Mouse (Mus musculus) v-Abl transformed pro-B cells (cell line): Measurements from ENCODE around the gene Fbf1.

Experiments used
- in situ Hi-C, 2 experiments: fragments of 400-800 bp; cut with MboI; formaldehyde crosslinking; loops; one replicate each; pipeline ENCODE4 v1.15.1; 2025; ENCODE audit not compliant: unreplicated experiment in 2 of 2

Gene Fbf1

GRCm38 (mm10) chr11:116167884-116168439 is at the start of gene Fbf1:
Gene Fbf1 (minus strand): TSS chr11:116168166.
- in situ Hi-C loops, result no loop called here

- in situ Hi-C loops, result no loop called here
Observed at GRCm38 (mm10) chr11:116216549-116216948, 48.6 kb upstream of the Fbf1 start.

- in situ Hi-C loops, result no loop called here
Observed at GRCm38 (mm10) chr11:116215991-116216390, 48.0 kb upstream of the Fbf1 start.

GRCm38 (mm10) chr11:116215181-116215580 is 47.2 kb upstream of the Fbf1 start:
- in situ Hi-C loops, result no loop called here

DNA sequence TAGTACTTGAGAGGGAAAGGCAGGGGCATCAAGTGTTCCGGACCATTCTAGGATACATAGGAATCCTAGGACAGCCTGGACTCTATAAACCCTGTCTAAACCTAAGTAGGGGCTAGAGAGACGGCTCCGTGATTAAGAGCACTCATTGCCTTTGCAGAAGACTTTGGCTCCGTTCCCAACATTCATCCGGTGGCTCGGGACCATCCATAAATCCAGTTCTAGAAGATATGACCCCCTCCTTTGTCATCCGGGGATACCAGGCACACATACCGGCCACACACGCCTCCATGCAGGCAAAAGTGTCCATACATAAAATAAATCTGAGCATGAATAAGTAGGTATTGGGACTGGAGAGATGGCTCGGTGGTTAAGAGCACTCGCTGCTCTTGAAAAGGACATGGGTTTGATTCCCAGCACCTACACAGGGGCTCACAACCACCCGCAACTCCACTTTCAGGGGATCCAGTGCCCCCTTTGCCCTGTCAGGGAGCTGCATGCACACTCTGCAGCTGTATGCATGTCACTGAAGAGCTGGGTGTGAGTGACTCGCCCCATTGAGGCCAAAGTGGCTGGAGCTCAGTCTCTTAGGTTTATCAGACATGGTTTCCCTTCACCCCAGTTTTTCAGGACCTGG is 46.0 kb upstream of the Fbf1 start:
- in situ Hi-C loops, result no loop called here

GRCm38 (mm10) chr11:116212847-116213246 is 44.9 kb upstream of the Fbf1 start:
- in situ Hi-C loops, result no loop called here

DNA sequence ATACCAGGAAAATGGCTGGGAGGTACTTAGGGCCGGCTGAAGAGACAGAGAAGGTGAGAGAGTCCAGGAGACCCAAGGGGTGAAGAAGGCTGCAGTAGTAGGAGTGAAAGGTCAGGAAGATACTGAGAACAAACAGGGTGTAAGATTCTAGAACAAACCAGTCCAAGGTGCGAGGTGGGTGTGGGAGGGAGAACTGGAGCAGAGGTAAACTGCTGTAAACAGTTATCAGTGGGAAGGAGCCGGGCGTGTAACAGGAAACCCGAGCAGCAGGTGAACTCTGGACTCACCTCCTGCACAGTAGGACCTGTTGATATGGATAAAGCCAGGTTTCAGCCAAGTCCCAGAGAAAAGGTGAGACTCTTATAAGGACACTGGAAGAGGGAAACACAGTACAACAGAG is 42.7 kb upstream of the Fbf1 start:
- in situ Hi-C loops, result no loop called here

DNA sequence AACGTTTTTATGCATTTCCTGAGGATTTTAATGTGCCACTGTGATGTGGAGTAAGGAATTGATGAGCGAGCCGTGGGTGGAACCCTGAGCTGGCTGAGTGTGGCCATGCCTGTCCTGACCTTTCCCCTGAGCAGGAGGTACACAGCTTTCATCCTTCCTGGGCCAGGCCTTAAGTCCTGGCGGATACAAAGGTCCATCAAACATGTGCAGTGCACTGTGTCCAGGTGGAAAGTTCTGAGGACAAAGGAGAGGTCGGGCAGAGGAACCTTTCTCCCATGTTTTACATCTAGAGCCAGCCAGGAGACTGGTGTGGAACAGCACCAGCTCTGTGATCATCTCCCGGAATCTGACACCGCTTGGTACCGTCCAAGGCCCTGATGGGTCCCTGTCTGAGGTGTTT is 41.3 kb upstream of the Fbf1 start:
- in situ Hi-C loops, result loop anchor here in 1 of 2 experiments (10.0 kb wide), 1 partner anchor 64 kb away; no protein-coding TSS in a partner anchor

- in situ Hi-C loops, result loop anchor here in 1 of 2 experiments (10.0 kb wide), 1 partner anchor 64 kb away; no protein-coding TSS in a partner anchor
Observed at GRCm38 (mm10) chr11:116208660-116209059, 40.7 kb upstream of the Fbf1 start.

DNA sequence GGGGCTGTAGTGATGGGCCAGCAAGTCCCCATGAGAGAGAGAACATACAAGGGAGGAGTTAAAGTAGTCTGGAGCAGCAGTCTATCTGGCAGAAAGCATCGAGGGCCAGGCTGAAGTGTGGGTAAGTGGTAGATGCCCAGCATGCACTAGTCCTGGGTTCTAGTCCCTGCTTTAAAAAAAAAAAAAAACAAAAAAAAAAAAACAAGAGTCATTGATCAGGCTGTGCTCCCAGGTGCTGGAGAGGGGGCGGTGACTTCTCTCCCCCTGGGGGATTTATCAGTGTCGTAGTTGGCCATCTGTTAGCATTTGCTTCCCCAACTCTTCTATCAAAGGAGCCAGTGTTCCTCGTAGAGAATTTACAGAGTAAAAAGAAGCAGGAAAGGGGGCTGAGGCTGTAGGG is 38.7 kb upstream of the Fbf1 start:
- in situ Hi-C loops, result loop anchor here in 1 of 2 experiments (10.0 kb wide), 1 partner anchor 62 kb away; no protein-coding TSS in a partner anchor

DNA sequence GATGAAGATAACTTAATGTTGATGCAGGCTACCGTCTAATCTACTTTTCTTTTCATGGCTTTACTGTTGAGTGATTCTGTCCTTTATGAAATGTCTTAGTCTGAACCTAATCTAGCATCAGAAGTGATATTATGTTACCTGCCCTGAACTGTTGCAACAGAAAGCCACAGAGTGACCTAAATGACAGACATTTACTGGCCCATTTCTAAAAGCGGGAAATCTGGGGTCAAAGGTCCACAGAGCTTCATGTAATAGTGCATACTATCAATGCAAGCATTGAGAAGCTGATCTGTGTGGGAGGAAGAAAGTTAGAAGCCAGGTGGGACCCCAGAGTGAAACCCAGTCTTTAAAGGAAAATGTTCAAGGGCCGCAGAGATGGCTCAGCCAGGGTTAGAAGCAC is 35.2 kb upstream of the Fbf1 start:
- in situ Hi-C loops, result loop anchor here in 1 of 2 experiments (10.0 kb wide), 1 partner anchor 58 kb away; no protein-coding TSS in a partner anchor

DNA sequence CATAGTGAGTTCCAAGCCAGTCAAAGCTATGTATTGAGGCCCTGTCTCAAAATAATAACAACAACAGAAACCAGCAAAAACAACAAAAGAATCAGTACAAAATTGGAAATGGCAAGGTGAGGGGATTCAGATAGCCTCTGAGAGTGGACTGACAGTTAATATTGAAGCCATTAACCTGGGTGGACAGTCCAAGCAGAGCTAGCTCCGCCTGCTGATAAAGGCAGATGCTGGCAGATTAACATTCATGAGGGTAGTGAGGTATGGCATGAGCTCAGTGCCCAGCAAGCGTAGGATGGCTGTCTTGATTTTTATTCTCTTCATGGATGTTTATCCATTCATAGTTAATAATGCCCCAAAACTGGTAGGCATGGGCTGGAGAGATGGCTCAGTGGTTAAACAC is 33.2 kb upstream of the Fbf1 start:
- in situ Hi-C loops, result loop anchor here in 1 of 2 experiments (10.0 kb wide), 1 partner anchor 56 kb away; no protein-coding TSS in a partner anchor

DNA sequence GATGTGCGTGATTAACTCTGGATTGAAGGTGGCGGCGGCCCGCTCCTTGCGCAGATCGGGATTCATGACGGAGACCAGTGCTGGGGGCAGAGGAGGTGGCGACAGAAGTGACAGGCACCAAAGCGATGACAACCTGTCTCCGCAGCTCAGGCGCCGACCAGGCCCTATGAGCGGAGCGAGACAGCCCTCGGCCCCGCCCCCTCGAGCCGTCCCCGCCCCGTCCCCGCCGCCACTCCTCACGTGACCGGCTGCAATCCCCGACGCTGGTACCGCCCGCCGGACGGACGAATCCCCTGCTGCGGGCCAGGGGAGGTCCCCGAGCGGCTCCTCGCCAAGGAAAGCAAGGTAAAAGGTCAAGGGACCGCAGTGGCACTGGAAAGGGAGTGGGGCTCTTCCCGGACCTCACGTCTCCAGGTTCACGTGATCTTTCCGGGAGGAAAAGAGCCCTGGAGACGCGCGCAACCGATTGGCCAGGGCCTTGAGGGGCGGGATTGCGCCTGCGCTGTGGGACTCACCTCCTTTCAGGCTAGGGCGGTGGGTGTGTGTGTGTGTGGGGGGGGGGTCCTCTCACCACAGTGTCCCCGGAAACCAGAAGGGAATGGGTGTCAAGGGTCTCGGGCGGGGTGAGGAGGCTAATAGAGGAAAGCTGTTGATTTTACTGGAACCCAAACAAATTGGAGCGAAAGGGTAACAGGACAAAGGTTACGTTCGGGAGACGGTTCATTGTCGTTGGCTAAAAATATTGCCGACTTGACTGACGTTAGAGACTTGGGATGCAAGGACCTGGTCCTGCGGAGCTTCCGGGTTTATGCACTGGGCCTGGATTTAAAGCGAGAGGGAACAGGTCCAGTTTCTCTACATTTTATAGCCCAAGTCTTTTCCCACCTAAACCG is 30.9 kb upstream of the Fbf1 start, which contains the start of the genes Ten1 and Acox1:
TSS of gene Ten1 (plus strand) at position 217 of the 893 bp plus-strand sequence.
TSS of gene Acox1 (minus strand) at position 407 of the 893 bp plus-strand sequence.
- in situ Hi-C loops, result no loop called here

GRCm38 (mm10) chr11:116198132-116198531 is 30.2 kb upstream of the Fbf1 start:
- in situ Hi-C loops, result no loop called here

DNA sequence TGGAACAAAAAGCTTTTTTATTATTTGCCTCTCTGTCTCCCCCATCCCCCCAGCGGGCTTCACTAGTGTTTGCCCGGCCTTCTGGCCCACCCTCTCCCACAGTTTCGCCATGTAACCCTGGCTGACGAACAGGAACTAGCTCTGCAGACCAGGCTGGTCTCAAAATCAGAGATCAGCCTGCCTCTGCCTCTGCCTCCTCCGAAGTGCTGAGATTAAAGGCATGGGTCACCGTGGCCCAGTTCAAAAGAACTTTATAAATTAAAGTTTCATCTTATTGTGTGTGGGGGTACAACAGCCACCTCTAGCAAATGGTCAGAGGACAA is 29.6 kb upstream of the Fbf1 start:
- in situ Hi-C loops, result no loop called here

GRCm38 (mm10) chr11:116196866-116197583 is 29.1 kb upstream of the Fbf1 start:
- in situ Hi-C loops, result no loop called here

DNA sequence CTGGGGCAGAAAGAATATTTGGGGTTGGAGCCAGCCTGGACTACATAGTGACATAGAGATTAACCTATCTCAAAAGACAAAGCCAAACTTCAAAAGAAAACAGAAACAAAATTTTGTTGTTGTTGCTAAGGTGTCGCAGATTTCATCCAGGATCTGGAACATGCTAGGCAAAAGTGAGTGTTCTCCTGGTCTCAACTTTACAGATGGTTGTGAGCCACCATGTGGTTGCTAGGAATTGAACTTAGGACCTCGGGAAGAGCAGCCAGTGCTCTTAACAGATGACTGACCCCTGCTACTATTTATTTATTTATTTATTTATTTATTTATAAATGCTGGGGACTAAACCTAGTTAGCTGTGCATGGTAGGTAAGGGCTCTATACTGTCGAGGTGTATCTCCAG is 28.4 kb upstream of the Fbf1 start:
- in situ Hi-C loops, result no loop called here

GRCm38 (mm10) chr11:116195252-116195651 is 27.3 kb upstream of the Fbf1 start:
- in situ Hi-C loops, result no loop called here

DNA sequence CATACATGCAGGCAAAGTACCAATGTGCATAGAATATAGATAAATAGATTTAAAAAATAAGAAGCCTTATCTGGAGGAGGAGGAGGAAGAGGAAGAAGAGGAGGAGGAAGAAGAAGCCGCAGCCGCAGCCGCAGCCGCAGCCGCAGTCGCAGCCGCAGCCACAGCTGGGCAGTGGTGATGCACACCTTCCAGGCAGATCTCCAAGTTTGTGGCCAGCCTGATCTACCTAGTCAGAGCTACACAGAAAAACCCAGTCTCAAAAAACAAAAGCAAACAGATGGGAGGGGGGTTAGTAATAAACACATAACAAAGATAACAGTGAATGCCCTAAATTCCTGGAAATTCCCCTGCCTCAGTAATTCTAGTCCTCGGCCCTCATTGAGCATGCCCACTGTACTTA is 26.7 kb upstream of the Fbf1 start:
- in situ Hi-C loops, result no loop called here

DNA sequence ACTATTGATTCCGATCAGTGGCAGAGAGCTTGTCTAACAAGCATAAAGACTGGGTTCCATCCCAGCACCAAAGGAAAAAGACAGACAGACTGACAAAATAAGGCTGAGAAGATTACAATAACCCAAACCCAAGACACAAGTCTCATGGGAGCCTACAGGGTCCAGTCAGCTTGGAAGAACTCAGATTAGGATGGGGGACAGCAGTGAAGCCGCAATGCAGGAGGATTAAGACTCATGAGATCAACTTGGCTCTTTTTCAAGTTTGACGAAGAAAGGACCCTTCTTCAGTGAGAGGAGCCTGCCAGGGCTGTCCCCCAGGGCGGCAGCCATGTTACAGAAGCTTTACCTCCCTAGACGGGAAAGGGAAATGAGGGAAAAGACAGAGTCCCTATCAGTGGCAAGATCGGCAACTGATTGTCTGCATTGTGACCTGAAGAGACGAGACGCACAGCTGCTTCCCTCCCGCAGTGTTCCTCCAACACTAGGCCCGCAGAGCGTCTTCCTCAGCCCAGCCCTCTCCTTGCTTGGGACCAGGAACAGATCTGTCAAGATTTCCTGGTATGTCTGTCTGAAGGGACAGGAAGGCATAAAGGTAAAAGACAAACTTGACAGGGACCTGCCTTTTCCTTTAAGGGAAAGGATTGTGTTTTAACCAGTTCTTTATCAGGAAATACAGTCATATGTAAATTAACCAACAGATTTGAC is 19.4 kb upstream of the Fbf1 start:
- in situ Hi-C loops, result no loop called here
